Mouse (Mus musculus) brain, embryonic 14.5 days (tissue): Measurements from ENCODE around the gene Defb19.

Experiments
- CTCF ChIP-seq: fragments of 200-500 bp; IDR thresholded peaks from 2 replicates; pipeline ENCODE4 v1.5.1; 2012; ENCODE audit warnings: inconsistent platforms, mild to moderate bottlenecking, moderate library complexity, borderline replicate concordance; ENCODE audit not compliant: insufficient read depth, insufficient read length; ENCODE audit errors: extremely low read depth
- POLR2A ChIP-seq: fragments of 200-500 bp; IDR thresholded peaks from 2 replicates; pipeline ENCODE4 v1.6.1; 2012; ENCODE audit warnings: mild to moderate bottlenecking, inconsistent platforms, borderline replicate concordance; ENCODE audit not compliant: poor library complexity, insufficient read depth, insufficient read length, severe bottlenecking; ENCODE audit errors: extremely low read depth

- TF ChIP-seq CTCF (peak; percentile 42; the same call in 1 of the 2 replicates), POLR2A (no peak)
Measured at GRCm38 (mm10) chr2:152604057-152604456, 23.9 kb upstream of the Defb19 start, which contains the start of gene Defb36.
